Mouse (Mus musculus) small intestine, adult 2 months (tissue): ENCODE results near the gene Fzd1. TPM values are rescaled to one million over a fixed set of nuclear protein-coding genes. Genes with fewer than 3 reads are reported as not detected.
A peak's percentile ranks its signal among the peaks of the same experiment; 100 is the strongest.

Source experiments
- H3K27ac ChIP-seq: fragments of 200-500 bp; 2 replicates; pipeline ENCODE4 v1.5.1; 2012; ENCODE audit warnings: low read depth, low read length, control low read depth, inconsistent platforms; ENCODE audit not compliant: insufficient read depth
- H3K27me3 ChIP-seq: fragments of 200-500 bp; 2 replicates; pipeline ENCODE4 v1.6.1; 2012; ENCODE audit warnings: mild to moderate bottlenecking, moderate library complexity, low read length, inconsistent platforms; ENCODE audit not compliant: control insufficient read depth, insufficient read depth
- H3K36me3 ChIP-seq: fragments of 200-500 bp; 2 replicates; pipeline ENCODE4 v1.6.1; 2012; ENCODE audit warnings: mild to moderate bottlenecking, low read length, control low read depth, inconsistent platforms; ENCODE audit not compliant: control insufficient read depth, insufficient read depth
- H3K4me1 ChIP-seq: fragments of 200-500 bp; 2 replicates; pipeline ENCODE4 v1.6.1; 2012; ENCODE audit warnings: low read length, inconsistent platforms, mixed read lengths; ENCODE audit not compliant: control insufficient read depth, insufficient read depth, insufficient read length
- H3K4me3 ChIP-seq: fragments of 200-500 bp; 2 replicates; pipeline ENCODE4 v1.5.1; 2012; ENCODE audit warnings: low read depth, mild to moderate bottlenecking, control low read depth, inconsistent platforms, low read length, moderate library complexity
- CTCF ChIP-seq: fragments of 200-500 bp; IDR thresholded peaks from 2 replicates; pipeline ENCODE4 v1.5.1; 2012; ENCODE audit warnings: low read depth, mild to moderate bottlenecking, control low read depth, inconsistent platforms, low read length, moderate library complexity, mixed read lengths; ENCODE audit not compliant: insufficient replicate concordance, insufficient read length; ENCODE audit errors: extremely low read depth
- POLR2A ChIP-seq: fragments of 200-500 bp; IDR thresholded peaks from 2 replicates; pipeline ENCODE4 v1.6.1; 2012; ENCODE audit warnings: low read depth, mild to moderate bottlenecking, control low read depth, inconsistent platforms, low read length, moderate library complexity
- WGBS: fragments of 180-500 bp; shearing (Covaris S2); methylation state at CpG from one replicate; pipeline ENCODE4 v1.1.7; 2018; 5-methylcytosine and 5-hydroxymethylcytosine counted together
- polyA plus RNA-seq: library from polyadenylated mRNA; depleted of rRNA; stranded (reverse); fragments of >200 nt; gene quantifications from 2 replicates; pipeline ENCODE4 v1.2.3, GENCODE M21; 2012

Fzd1 gene
- polyA plus RNA-seq, 1 experiment, result 10.3 TPM

DNA sequence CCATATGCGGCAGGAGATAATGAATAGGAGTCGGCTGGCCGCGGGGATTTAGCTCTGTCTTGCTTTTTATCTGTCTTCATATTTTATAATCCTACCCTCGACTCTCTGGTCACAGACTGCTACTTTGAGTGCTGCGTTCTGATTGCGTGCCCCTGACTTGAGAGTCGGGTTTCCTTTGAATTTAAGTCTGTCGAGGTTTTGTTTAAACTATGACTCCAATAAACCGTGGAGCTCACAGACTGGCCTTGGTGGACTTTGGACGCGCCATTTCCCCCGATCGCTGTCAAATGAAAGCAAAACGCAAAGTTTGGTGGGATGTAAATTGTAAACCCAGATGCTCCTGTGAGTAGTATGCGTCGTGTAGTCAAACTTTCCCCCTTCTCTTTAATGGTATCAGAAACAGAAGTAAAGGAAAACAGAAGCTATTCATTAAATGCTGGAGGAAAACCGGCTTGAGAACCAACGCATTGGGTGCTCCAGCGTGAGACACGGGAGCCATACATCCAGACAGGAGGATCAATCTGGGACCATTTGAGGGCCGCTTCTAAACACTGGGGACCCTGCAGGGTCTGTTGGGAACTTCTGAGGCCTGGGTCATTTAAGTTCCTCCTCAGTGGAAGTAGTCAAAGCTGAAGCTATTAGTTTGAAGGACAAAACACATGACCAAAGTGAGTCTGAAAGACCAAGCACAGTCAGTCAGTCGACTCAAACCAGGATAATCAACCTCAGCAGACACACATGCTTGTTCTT lies 671 bp upstream of the Fzd1 start:
- no peaks in the 10 kb centered on the region for H3K36me3 ChIP-seq
- H3K27me3 ChIP-seq, result no peaks in the 10 kb centered on the region
- H3K4me1 ChIP-seq, result 0 out of 2 replicates have a peak, but pooled peaks cover 6% of the 10 kb centered on the region
- under 1% methylated on average over 23 of the region's 23 CpGs for WGBS
- no peak for TF ChIP-seq CTCF
- peak overlapping the region; percentile 80 for H3K4me3 ChIP-seq
- peak overlapping the region; percentile 61 for H3K27ac ChIP-seq

DNA sequence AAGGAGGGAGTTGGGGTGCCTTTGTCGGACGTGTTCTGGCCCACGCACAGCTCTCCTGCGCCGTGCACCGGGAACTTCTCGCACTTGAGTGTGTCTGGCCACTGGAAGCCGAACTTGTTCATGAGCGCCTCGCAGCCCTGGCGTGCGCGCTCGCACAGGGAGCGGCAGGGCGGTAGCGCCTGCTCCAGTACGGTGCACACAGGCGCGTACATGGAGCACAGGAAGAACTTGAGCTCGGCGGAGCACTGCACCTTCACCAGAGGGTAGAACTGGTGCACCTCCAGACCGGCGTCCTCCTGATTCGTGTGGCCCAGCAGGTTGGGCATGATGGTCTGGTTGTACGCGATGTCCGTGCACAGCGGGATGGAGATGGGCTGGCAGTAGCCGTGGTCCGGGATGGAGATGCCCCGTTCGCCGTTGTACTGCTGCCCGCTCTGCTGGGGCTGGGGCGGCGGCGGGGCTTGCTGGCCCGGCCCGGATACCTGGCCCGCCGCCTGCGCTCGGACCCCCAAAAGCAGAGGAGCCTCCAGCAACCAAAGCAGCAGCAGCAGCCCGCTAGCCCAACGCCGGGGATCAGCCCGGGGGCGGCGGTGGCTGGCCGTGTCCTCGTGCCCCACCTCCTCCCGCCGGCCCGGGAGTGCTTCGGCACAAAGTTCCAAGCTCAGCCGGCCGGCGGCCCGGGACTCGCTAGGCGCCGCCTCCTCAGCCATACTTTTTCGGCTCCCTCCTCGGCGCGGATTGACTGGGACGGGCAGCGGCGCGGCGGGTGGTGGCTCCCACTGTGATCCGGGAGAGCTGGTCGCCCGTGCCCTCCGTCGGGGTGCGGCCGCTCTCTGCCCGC lies 744 bp downstream of the Fzd1 start:
- TF ChIP-seq POLR2A (no peak), CTCF (no peak)
- H3K27ac ChIP-seq, result peak overlapping the region; percentile 67
- H3K36me3 ChIP-seq, result no peaks in the 10 kb centered on the region
- WGBS, result under 1% methylated on average over 80 of the region's 80 CpGs
- H3K27me3 ChIP-seq, result no peaks in the 10 kb centered on the region
- 0 out of 2 replicates have a peak, but pooled peaks cover 6% of the 10 kb centered on the region for H3K4me1 ChIP-seq
- H3K4me3 ChIP-seq, result peak overlapping the region; percentile 80

DNA sequence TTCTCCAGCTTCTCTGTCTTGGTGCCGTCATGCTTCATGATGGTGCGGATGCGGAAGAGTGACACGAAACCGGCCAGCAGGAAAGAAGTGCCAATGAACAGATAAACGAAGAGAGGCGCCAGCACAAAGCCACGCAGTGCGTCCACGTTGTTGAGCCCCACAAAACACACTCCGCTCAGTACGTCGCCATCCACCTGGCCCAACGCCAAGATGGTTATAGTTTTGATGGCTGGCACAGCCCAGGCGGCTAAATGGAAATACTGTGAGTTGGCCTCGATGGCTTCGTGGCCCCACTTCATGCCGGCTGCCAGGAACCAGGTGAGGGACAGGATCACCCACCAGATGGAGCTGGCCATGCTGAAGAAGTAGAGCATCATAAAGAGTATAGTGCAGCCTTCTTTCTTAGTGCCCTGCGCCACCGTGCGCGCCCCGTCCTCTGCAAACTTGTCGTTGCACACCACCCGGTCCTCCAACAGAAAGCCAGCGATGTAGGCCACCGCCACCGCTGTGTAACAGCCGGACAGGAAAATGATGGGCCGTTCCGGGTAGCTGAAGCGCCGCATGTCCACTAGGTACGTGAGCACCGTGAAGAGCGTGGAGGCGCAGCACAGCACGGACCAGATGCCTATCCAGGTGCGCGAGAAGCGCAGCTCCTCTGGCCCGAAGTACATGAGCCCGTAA lies 1.7 kb downstream of the Fzd1 start:
- Histone ChIP-seq H3K4me1 (0 out of 2 replicates have a peak, but pooled peaks cover 6% of the 10 kb centered on the region), H3K36me3 (no peaks in the 10 kb centered on the region), H3K27ac (no peak overlapping the region), H3K27me3 (no peaks in the 10 kb centered on the region), H3K4me3 (peak overlapping the region; percentile 80)
- no peak for TF ChIP-seq POLR2A
- TF ChIP-seq CTCF, result no peak
- WGBS, result 18% methylated on average over 43 of the region's 43 CpGs

DNA sequence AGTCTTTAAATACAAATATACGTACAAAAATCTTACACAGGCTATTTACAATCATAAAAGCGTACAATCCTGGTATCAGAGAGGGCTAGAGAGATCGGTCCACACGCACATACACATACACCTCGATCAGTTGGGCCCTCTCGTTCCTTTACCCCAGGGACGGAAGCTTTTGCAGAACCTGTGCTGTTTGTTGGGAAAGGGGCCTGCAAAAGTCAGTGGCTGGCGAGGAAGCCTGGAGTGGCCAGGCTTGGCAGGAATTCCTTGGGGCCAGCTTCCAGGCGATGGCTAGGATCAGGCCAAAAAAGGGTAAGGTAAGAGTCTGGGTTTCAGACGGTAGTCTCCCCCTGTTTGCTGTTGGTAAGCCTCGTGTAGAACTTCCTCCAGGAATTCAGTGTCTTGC lies 2.5 kb downstream of the Fzd1 start:
- peak overlapping the region; percentile 80 for H3K4me3 ChIP-seq
- 86% methylated on average over 11 of the region's 11 CpGs for WGBS
- TF ChIP-seq CTCF (no peak), POLR2A (no peak)
- no peaks in the 10 kb centered on the region for H3K36me3 ChIP-seq
- H3K27ac ChIP-seq, result no peak overlapping the region
- H3K27me3 ChIP-seq, result no peaks in the 10 kb centered on the region
- H3K4me1 ChIP-seq, result 0 out of 2 replicates have a peak, but pooled peaks cover 6% of the 10 kb centered on the region

DNA sequence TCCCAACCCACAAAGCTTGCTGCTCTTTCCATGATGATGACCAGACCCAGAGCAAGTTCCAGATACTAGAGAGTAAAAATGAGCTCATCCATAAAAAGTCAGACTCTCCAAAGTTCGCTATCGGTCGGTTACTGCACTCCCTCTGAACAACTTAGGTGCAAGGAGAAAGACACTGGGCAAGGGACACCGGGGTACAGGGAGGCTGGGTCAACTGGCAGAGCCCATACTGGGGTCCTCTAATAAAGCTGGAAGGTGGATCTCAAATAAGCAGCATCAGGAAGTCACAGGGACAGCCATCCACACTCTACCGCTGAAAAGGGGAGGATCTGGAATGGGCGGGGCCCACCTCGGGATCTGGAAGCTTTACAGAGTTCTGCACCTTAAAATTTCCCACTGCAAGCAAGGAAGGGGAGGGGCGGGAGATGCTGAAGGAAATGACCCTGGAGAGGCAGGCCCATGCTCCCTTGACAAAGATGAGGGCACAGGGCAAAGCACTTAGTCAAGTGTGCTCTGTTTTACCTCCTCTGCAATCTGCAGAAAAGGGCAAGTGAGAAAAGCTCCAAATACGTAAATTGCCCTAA lies 3.0 kb downstream of the Fzd1 start:
- 0 out of 2 replicates have a peak, but pooled peaks cover 6% of the 10 kb centered on the region for H3K4me1 ChIP-seq
- H3K27me3 ChIP-seq, result no peaks in the 10 kb centered on the region
- WGBS, result 57% methylated on average over 9 of the region's 9 CpGs
- H3K4me3 ChIP-seq, result peak overlapping the region; percentile 22
- no peaks in the 10 kb centered on the region for H3K36me3 ChIP-seq
- no peak for TF ChIP-seq CTCF
- no peak for TF ChIP-seq POLR2A
- no peak overlapping the region for H3K27ac ChIP-seq

DNA sequence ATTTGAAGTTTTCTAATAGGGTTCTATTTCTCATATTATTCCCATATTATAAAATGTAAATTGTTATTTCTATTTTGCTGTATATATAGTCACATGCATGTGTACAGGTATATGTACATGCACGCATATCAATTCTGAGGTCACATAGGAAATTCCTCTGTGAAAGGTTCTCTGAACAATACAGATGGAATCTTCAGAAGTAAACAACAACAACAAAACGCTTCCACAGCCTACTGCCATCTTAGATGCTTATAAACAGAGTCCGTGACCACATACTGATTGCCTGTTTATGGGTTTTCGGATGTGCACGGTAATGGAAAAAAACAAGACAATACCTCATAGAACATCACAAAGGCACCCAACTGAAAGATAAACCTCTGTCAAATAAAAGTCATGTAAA lies 4.7 kb downstream of the Fzd1 start:
- 88% methylated on average over 5 of the region's 5 CpGs for WGBS
- TF ChIP-seq POLR2A (no peak), CTCF (no peak)
- Histone ChIP-seq H3K27me3 (no peaks in the 10 kb centered on the region), H3K27ac (no peak overlapping the region), H3K4me3 (no peak overlapping the region), H3K36me3 (no peaks in the 10 kb centered on the region), H3K4me1 (0 out of 2 replicates have a peak, but pooled peaks cover 6% of the 10 kb centered on the region)

DNA sequence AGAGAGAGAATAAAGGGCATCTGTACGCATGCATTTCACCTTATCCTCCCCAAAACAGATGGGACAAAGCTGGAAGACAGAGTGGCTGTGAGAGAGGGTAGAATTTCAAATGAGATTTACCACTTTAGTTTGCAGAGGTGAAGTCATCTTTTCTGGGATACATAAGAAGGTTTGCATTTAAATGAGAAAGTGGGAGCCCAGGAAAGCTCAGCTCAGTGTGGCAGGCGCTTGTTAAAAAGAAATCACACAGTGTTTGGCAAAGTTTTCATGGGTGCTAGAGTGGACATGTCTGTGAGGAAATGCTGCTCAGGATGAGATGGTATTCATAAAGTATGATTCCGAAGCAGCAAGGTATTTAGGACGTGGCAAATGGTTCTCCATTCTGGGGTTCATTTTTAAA lies 15.1 kb downstream of the Fzd1 start:
- TF ChIP-seq CTCF (no peak), POLR2A (no peak)
- no peaks in the 10 kb centered on the region for H3K27me3 ChIP-seq
- no peaks in the 10 kb centered on the region for H3K36me3 ChIP-seq
- 82% methylated on average over 4 of the region's 4 CpGs for WGBS
- H3K4me1 ChIP-seq, result no peaks in the 10 kb centered on the region
- no peak overlapping the region for H3K27ac ChIP-seq
- H3K4me3 ChIP-seq, result no peak overlapping the region
